Mouse (Mus musculus): ENCODE measurements at regions not wholly inside any gene's neighbourhood (a gene's known extent, or its start where the extent isn't known, plus 50 kb on each side); places are given as distances from the start of the nearest gene placed in this dataset.

DNA sequence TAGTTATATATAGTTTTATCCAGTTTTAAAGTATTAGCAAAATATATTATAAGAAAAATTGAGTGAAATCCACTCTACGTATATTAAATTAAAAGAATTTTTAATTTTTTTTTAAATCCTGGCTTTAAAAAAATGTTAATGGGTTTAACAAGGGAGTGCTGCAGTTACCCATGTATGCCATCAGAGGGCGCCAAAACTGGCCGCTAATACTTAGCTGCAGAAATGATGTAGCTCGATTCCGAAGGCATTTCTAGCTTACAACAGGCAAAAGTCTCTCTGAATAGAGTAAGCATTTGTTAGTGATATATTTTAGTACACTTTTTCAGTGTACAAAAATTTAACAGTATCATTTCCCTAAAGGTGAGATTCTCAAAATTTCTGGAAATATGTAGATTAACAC is 73.1 kb downstream of the Olfr444 start:
- DNase-seq (ENCODE audit: extremely low read depth, low read depth), result peak; percentile 2

Measured in MEL-GATA-1-ER (cell line).